Mouse (Mus musculus) liver, embryonic 13.5 days (tissue): ENCODE data around the gene Gm49358. TPM values are rescaled to one million over a fixed set of nuclear protein-coding genes. Genes with fewer than 3 reads are reported as not detected.

ENCODE experiments used
- ATAC-seq: fragments of 200-750 bp; cut with Nextera tagmentation; 2 replicates; pipeline ENCODE4 v1.8.0; 2017; ENCODE audit warnings: low read depth, mild to moderate bottlenecking, moderate number of reproducible peaks, moderate library complexity
- DNase-seq: peaks from one replicate; pipeline ENCODE4 v3.0.0; 2022
- H3K27ac ChIP-seq: fragments of 300-500 bp; sonication (generic); 2 replicates; pipeline ENCODE4 v1.5.1; 2015; ENCODE audit warnings: moderate library complexity, mild to moderate bottlenecking, inconsistent platforms
- H3K27me3 ChIP-seq: fragments of 300-500 bp; sonication (generic); 2 replicates; pipeline ENCODE4 v1.6.1; 2015; ENCODE audit warnings: mild to moderate bottlenecking, inconsistent platforms
- H3K36me3 ChIP-seq: fragments of 300-500 bp; sonication (generic); 2 replicates; pipeline ENCODE4 v1.6.1; 2015; ENCODE audit warnings: mild to moderate bottlenecking, inconsistent platforms
- H3K4me1 ChIP-seq: fragments of 300-500 bp; sonication (generic); replicated peaks from 2 replicates; pipeline ENCODE4 v1.6.1; 2015; ENCODE audit warnings: inconsistent platforms
- H3K4me2 ChIP-seq: fragments of 300-500 bp; sonication (generic); 2 replicates; pipeline ENCODE4 v1.6.1; 2015; ENCODE audit warnings: inconsistent platforms, mild to moderate bottlenecking, moderate library complexity
- H3K4me3 ChIP-seq: fragments of 300-500 bp; sonication (generic); replicated peaks from 2 replicates; pipeline ENCODE4 v1.5.1; 2015; ENCODE audit warnings: mild to moderate bottlenecking, inconsistent platforms
- H3K9ac ChIP-seq: fragments of 300-500 bp; sonication (generic); 2 replicates; pipeline ENCODE4 v1.6.1; 2015; ENCODE audit warnings: mild to moderate bottlenecking, inconsistent platforms
- H3K9me3 ChIP-seq: fragments of 300-500 bp; sonication (generic); replicated peaks from 2 replicates; pipeline ENCODE4 v1.6.1; 2016; ENCODE audit warnings: inconsistent platforms
- whole genome bisulfite sequencing: fragments of 180-500 bp; shearing (Covaris S2); methylation state at CpG from one replicate; pipeline ENCODE4 v1.1.7; 2015; ENCODE audit not compliant: insufficient replicate concordance; 5-methylcytosine and 5-hydroxymethylcytosine counted together
- polyA plus RNA-seq: library from polyadenylated mRNA; unstranded; fragments of >200 nt; fragmentation: Nextera tagmentation; extraction: Ambion mirVana; gene quantifications from 2 replicates; pipeline ENCODE4 v1.2.1, GENCODE M21; 2015

Gm49358 gene
- polyA plus RNA-seq, 1 experiment from 2014 or later, result not detected

DNA sequence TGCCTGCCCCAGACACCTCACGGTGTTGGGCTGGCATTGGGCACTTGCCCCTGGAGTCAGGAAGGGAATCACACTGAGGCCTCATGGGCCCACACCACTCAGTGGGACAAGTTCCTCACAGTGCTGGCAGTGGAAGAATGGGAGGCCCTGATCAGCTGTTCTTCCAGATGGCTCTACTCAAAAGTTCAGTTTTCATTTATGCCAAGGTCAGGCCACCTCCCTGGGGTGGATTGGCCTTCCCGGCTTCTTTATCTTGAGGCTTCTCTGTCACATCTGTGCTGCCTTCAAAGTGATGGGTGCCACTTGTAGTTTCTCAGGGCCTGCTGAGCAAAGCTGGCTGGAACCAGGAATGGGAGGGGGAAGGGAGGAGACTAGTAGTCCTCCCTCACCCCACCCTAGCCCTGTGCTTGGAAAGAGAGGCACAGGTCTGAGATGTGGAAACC is 29.8 kb downstream of the Gm49358 start:
- no peak overlapping the region for H3K4me3 ChIP-seq
- WGBS, result 62% methylated on average over 2 of the region's 2 CpGs
- H3K9me3 ChIP-seq, result no peaks in the 10 kb centered on the region
- H3K27ac ChIP-seq, result no peak overlapping the region
- H3K4me2 ChIP-seq, result no peak overlapping the region
- no peak overlapping the region for H3K9ac ChIP-seq
- peaks cover 8% of the 10 kb centered on the region; the same call in 1 of the 2 replicates for H3K4me1 ChIP-seq
- H3K27me3 ChIP-seq, result no peaks in the 10 kb centered on the region
- DNase-seq, result no peak
- ATAC-seq, result 0 out of 2 replicates have a peak, but pooled peaks have one; percentile 15
- no peaks in the 10 kb centered on the region for H3K36me3 ChIP-seq

DNA sequence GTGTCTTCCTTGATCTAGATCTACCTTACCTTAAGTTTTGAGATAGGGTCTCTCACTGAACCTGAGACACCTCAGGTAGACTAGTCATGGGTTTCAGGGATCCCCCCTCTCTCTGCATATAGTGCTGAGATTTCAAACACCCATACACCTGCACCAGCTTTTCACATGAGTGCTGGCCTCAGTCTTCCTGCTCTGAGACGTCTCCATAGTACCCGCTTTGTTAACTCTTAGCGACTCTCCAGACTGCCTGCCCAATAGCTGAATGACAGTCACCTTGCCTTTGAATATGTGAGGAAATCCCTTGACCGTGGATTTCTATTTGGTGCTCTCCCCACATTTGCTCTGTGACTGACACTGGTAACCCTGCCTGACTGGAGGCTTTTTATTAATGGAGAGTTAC is 30.4 kb downstream of the Gm49358 start:
- Histone ChIP-seq H3K27me3 (no peaks in the 10 kb centered on the region), H3K4me1 (peaks cover 8% of the 10 kb centered on the region; the same call in 1 of the 2 replicates), H3K27ac (no peak overlapping the region), H3K36me3 (no peaks in the 10 kb centered on the region), H3K4me3 (no peak overlapping the region), H3K9ac (no peak overlapping the region), H3K4me2 (no peak overlapping the region), H3K9me3 (no peaks in the 10 kb centered on the region)
- ATAC-seq, result no peak
- no peak for DNase-seq
- 79% methylated on average over 4 of the region's 4 CpGs for WGBS

DNA sequence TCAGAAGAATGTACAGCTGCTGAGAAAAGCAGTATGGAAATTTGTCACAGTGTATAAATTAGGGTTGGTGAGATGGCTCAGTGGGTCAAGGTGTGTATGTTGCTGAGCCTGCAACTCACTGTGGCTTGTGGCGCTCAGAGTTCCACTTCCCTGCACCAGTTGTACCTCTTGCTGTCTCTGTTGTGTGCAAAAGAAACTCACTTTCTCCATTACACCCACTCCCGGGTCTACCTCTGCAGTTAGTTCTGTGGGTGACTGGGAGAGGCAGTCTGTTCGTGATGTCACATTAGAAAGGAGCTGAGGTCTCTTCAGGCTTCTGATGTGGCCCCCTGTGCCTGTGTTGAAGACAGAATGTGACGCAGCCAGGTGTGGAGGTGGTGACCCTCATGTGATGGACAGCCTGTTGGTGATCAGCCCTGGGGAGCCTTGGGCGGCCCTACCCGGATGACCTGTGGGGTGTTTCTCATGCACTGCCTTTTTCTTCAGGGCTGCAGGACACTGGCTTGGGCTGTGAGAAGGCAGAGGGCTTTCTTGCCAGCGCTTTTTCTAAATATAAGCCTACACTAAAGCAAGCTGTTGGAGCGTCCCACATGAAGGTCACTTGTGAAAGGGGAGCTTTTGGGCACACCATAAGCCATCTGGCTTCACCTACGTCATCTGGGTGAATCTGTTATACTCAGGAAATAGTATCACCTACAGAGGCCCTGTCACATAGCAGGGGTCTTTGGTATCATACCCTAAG is 31.2 kb downstream of the Gm49358 start:
- Histone ChIP-seq H3K4me1 (peaks cover 8% of the 10 kb centered on the region; the same call in 1 of the 2 replicates), H3K4me2 (no peak overlapping the region), H3K4me3 (no peak overlapping the region), H3K27ac (no peak overlapping the region), H3K27me3 (no peaks in the 10 kb centered on the region), H3K36me3 (no peaks in the 10 kb centered on the region), H3K9me3 (no peaks in the 10 kb centered on the region), H3K9ac (no peak overlapping the region)
- WGBS, result 74% methylated on average over 9 of the region's 9 CpGs
- DNase-seq, result no peak
- ATAC-seq, result no peak

DNA sequence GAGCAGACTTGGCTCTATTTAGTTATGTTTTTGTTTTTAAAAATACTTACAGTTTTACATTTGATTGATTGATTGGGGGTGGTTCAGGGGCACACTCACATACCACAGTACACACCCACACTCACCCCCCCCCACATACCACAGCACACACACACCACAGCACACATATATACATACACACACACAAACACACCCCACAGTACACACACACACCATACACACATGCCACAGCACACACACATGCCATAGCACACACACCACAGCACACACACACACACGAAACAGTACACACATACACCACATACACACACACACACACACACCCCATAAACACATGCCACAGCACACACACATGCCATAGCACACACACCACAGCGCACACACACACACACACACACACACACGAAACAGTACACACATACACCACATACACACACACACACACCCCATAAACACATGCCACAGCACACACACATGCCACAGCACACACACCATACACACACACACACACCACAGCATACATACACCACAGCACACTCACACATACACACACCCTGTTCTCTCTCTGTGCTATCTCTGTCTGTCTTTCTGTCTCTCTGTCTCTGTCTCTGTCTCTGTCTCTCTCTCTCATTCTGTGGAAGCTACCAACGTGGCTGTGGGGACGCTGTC is 32.4 kb downstream of the Gm49358 start:
- no peaks in the 10 kb centered on the region for H3K36me3 ChIP-seq
- no peak overlapping the region for H3K27ac ChIP-seq
- H3K9me3 ChIP-seq, result no peaks in the 10 kb centered on the region
- no peaks in the 10 kb centered on the region for H3K27me3 ChIP-seq
- 77% methylated on average over 5 of the region's 5 CpGs for WGBS
- DNase-seq (no peak), ATAC-seq (no peak)
- no peak overlapping the region for H3K9ac ChIP-seq
- H3K4me3 ChIP-seq, result no peak overlapping the region
- no peak overlapping the region for H3K4me2 ChIP-seq
- H3K4me1 ChIP-seq, result peaks cover 8% of the 10 kb centered on the region; the same call in 1 of the 2 replicates

DNA sequence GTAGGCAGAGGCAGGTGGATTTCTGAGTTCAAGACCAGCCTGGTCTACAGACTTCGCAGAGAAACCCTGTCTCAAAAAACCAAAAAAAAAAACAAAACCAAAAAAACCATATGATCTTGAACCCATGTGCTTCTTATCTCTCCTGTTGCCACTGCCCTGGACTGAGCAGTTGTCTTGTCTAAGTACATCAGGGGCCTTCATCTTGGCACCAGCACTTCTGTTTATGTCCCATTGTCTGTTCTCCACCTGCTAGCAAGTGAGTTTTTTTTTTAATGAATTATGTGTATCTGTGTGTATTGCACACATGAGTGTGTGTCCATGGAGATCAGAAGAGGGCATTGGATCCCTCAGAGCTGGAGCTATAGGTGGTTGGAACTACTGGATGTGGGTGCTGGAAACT is 43.6 kb downstream of the Gm49358 start:
- no peaks in the 10 kb centered on the region for H3K27me3 ChIP-seq
- DNase-seq (no peak), ATAC-seq (no peak)
- H3K4me2 ChIP-seq, result no peak overlapping the region
- no peaks in the 10 kb centered on the region for H3K9me3 ChIP-seq
- H3K9ac ChIP-seq, result no peak overlapping the region
- H3K27ac ChIP-seq, result no peak overlapping the region
- no peaks in the 10 kb centered on the region for H3K4me1 ChIP-seq
- no peak overlapping the region for H3K4me3 ChIP-seq
- WGBS, result 67% methylated on average over 1 of the region's 1 CpGs
- H3K36me3 ChIP-seq, result no peaks in the 10 kb centered on the region

DNA sequence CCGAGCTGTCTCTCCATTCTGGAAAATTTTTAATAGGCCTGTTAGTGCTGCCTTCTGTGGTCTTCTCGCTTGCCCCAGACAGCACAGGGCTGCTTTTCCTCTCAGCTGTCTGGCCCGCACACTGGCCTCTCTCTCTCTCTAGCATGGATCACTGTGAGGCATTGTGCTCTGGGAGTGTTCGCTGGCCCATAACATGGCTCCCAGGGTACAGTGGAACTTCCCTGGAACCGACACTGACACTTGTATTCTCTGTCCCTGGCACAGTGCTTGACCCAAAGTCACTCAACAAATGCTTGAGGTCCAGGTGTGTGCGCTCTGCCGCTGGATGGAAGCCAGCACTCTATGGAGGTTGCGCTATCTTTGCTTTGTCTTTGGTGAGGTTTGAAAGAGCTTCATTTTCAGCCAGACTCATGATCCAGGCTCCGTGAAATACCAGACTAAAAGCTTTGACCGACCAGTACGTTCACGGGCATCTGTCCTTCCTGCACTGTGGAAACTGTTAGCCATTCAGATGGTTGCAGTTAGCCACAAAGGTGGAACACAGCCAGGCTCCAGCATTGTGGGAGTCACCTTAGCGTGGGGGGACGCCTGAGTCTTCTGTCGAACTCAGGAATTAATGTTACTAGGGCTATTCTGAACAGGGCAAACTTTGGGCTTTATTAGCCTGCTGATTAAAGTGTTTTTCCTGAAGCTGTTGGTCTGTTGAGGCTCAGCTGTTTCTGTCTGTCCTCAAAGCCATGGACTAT is 44.4 kb downstream of the Gm49358 start:
- H3K36me3 ChIP-seq, result no peaks in the 10 kb centered on the region
- DNase-seq (no peak), ATAC-seq (no peak)
- no peaks in the 10 kb centered on the region for H3K9me3 ChIP-seq
- WGBS, result 81% methylated on average over 15 of the region's 15 CpGs
- H3K4me2 ChIP-seq, result no peak overlapping the region
- H3K4me3 ChIP-seq, result no peak overlapping the region
- H3K27me3 ChIP-seq, result no peaks in the 10 kb centered on the region
- H3K4me1 ChIP-seq, result no peaks in the 10 kb centered on the region
- no peak overlapping the region for H3K27ac ChIP-seq
- H3K9ac ChIP-seq, result no peak overlapping the region

DNA sequence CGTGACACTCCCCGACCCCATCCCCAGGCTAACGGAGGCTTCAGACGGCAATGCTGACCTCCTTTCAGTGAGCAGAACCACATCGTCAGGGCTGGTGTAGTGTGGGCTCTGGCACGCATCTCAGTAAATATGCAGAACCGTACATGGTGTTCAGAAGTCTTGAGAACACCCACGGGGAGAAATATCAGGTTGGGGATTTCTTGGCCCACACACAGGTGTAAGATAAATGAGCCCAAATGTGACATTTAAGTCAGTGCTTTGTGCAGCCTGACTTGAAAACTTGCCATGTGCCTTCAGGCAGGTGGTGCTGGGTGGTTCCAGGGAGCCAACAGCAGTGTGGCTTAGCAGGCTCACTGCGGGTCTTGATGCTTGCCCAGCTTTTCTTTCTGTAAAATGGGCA is 46.2 kb downstream of the Gm49358 start:
- DNase-seq (no peak), ATAC-seq (no peak)
- no peak overlapping the region for H3K4me2 ChIP-seq
- no peak overlapping the region for H3K9ac ChIP-seq
- H3K9me3 ChIP-seq, result no peaks in the 10 kb centered on the region
- no peaks in the 10 kb centered on the region for H3K27me3 ChIP-seq
- no peaks in the 10 kb centered on the region for H3K4me1 ChIP-seq
- WGBS, result 77% methylated on average over 9 of the region's 9 CpGs
- no peak overlapping the region for H3K4me3 ChIP-seq
- no peaks in the 10 kb centered on the region for H3K36me3 ChIP-seq
- no peak overlapping the region for H3K27ac ChIP-seq

DNA sequence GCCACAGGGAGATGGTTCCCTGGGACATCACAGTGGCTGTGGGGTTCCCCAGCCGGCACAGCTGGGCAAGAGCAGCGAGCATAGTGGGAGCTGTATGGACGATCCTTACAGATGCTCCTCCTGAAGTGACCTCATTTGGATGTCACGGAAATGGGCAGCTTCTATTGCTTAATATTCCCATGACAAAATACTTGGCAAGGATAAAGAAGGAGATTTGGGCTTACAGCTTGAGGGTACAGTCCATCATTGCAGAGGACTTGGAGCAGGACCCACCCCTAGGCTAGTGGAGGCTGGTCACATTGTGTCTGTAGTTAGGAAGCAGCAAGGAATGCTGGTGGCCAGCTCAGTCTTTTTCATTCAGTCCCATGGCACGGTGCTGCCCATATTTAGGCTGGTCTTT is 46.8 kb downstream of the Gm49358 start:
- Histone ChIP-seq H3K27ac (no peak overlapping the region), H3K9me3 (no peaks in the 10 kb centered on the region), H3K4me3 (no peak overlapping the region), H3K4me2 (no peak overlapping the region), H3K27me3 (no peaks in the 10 kb centered on the region), H3K36me3 (no peaks in the 10 kb centered on the region), H3K4me1 (peaks cover 5% of the 10 kb centered on the region; the same call in 1 of the 2 replicates), H3K9ac (no peak overlapping the region)
- DNase-seq (no peak), ATAC-seq (no peak)
- WGBS, result 68% methylated on average over 5 of the region's 5 CpGs

DNA sequence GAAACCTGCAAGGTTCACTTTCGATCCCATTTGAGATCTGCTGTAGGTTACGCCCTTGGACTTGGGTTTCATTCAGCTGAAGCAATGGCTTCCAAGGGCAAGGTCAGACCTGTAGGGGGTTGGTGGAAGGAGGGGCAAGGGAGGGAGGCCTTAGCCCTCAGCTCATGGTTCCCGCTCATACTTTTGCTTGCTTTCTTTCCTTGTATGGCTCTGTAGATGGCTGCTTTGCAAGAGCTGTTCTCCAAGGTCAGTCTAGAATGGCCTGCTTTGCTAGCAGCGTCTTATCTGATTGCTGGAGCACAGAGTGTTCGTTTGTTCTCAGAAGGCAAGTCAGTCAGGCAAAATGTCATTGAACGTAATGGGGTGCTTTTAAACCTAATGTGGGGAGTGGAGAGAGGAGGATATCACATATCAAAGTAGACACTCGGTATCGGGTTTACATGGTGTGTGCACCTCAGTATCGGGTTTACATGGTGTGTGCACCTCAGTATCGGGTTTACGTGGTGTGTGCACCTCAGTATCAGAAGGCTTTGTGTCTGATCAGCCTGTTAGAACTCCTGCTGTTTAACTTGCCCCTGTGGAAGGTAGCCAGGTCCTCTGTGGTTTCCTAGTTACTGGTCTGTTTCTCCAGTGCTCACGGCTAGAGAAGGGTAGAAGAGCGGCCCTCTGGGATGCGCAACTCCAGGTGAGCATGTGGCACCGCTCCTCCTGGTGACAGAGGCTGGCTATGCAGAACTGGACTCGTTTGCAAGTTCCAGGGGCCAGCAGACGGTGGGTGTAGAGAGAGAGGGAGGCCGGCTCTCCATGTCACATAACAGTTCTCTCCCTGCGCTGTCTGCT is 50.7 kb downstream of the Gm49358 start:
- Histone ChIP-seq H3K27me3 (no peaks in the 10 kb centered on the region), H3K9ac (no peak overlapping the region), H3K4me2 (no peak overlapping the region), H3K4me1 (peaks cover 21% of the 10 kb centered on the region), H3K9me3 (no peaks in the 10 kb centered on the region), H3K27ac (no peak overlapping the region), H3K4me3 (no peak overlapping the region), H3K36me3 (no peaks in the 10 kb centered on the region)
- WGBS, result 72% methylated on average over 19 of the region's 19 CpGs
- no peak for ATAC-seq
- DNase-seq, result no peak

DNA sequence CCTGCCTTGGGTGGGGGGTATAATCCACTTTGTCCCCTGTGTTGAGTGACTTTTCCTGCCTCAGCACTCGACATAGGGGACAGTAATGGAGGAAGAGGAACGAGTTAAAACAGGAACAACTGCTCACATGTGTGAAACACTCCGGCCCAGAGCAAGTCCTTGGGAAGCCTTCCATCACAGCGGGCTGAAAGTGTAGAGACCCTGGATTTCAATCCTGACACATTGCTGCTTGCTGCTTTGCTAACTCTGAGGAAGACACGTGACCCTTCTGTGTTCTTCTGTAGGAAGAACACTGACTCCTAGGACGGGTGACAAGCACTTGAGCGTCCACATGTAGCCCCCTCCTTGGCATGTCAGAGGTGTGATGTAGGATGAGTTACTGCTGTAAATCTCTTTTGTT is 51.4 kb downstream of the Gm49358 start:
- Histone ChIP-seq H3K4me2 (no peak overlapping the region), H3K4me1 (peaks cover 21% of the 10 kb centered on the region), H3K27ac (no peak overlapping the region), H3K27me3 (no peaks in the 10 kb centered on the region), H3K9me3 (no peaks in the 10 kb centered on the region), H3K36me3 (no peaks in the 10 kb centered on the region), H3K9ac (no peak overlapping the region), H3K4me3 (no peak overlapping the region)
- WGBS, result 57% methylated on average over 7 of the region's 7 CpGs
- DNase-seq, result no peak
- ATAC-seq, result no peak
